Mouse (Mus musculus) MEL (cell line): ENCODE measurements around the gene Fuz. TPM values are rescaled to one million over a fixed set of nuclear protein-coding genes. Genes with fewer than 3 reads are reported as not detected.

Source experiments
- DNase-seq: peaks from one replicate; pipeline ENCODE4 v3.0.0; 2011; ENCODE audit warnings: low read depth, low spot score
- H3K27ac ChIP-seq: 2 replicates; pipeline ENCODE4 v1.5.1; 2012; ENCODE audit warnings: low read depth, mild to moderate bottlenecking, control low read depth, low read length, moderate library complexity; ENCODE audit not compliant: control insufficient read depth
- H3K27me3 ChIP-seq, 2 experiments: fragments of 150-350 bp in 1 of 2; sonication (generic) in 1 of 2; 2 replicates each; pipeline ENCODE4 v1.6.1; 2012; ENCODE audit warnings: low read length in 2 of 2, mild to moderate bottlenecking in 2 of 2, improper control_type of control experiment in 1 of 2, moderate library complexity in 1 of 2; ENCODE audit not compliant: insufficient read depth in 2 of 2, control insufficient read depth in 1 of 2
- H3K36me3 ChIP-seq, 2 experiments: 2 replicates each; pipeline ENCODE4 v1.6.1; 2012 to 2014; ENCODE audit warnings: low read length in 2 of 2, improper control_type of control experiment in 1 of 2, inconsistent platforms in 1 of 2, mild to moderate bottlenecking in 1 of 2; ENCODE audit not compliant: insufficient read depth in 2 of 2, control insufficient read depth in 1 of 2
- H3K4me1 ChIP-seq, 2 experiments: fragments of 150-350 bp in 1 of 2; sonication (generic) in 1 of 2; 2 replicates each; pipeline ENCODE4 v1.6.1; 2012; ENCODE audit warnings: low read length in 2 of 2, improper control_type of control experiment in 1 of 2, mild to moderate bottlenecking in 1 of 2; ENCODE audit not compliant: insufficient read depth in 2 of 2, control insufficient read depth in 1 of 2
- H3K4me3 ChIP-seq, 2 experiments: fragments of 150-350 bp in 1 of 2; sonication (generic) in 1 of 2; 2 replicates each; pipeline ENCODE4 v1.5.1; 2012; ENCODE audit warnings: low read depth in 2 of 2, low read length in 2 of 2, mild to moderate bottlenecking in 2 of 2, moderate library complexity in 2 of 2, control low read depth in 1 of 2, improper control_type of control experiment in 1 of 2; ENCODE audit not compliant: control insufficient read depth in 1 of 2, insufficient read depth in 1 of 2
- H3K79me2 ChIP-seq: 2 replicates; pipeline ENCODE4 v1.6.1; 2012; ENCODE audit warnings: mild to moderate bottlenecking, low read length, moderate library complexity; ENCODE audit not compliant: control insufficient read depth, poor library complexity, insufficient read depth
- H3K9ac ChIP-seq: 2 replicates; pipeline ENCODE4 v1.6.1; 2012; ENCODE audit warnings: low read depth, mild to moderate bottlenecking, control low read depth, low read length, moderate library complexity; ENCODE audit not compliant: control insufficient read depth, poor library complexity, severe bottlenecking
- H3K9me3 ChIP-seq: fragments of 150-350 bp; sonication (generic); replicated peaks from 2 replicates; pipeline ENCODE4 v1.6.1; 2012; ENCODE audit warnings: mild to moderate bottlenecking, low read length, improper control_type of control experiment, moderate library complexity; ENCODE audit not compliant: insufficient read depth
- BHLHE40 ChIP-seq: IDR thresholded peaks from 2 replicates; pipeline ENCODE4 v1.6.1; 2012; ENCODE audit warnings: low read depth, mild to moderate bottlenecking, inconsistent platforms, low read length, improper control_type of control experiment, borderline replicate concordance
- CHD1 ChIP-seq: IDR thresholded peaks from 2 replicates; pipeline ENCODE4 v1.6.1; 2012; ENCODE audit warnings: low read depth, mild to moderate bottlenecking, inconsistent platforms, low read length, improper control_type of control experiment
- CTCF ChIP-seq, 3 experiments: IDR thresholded peaks in 2 of 3; conservative IDR thresholded peaks in 1 of 3; 2 replicates each; pipeline ENCODE4 v1.5.1; 2011 to 2012; ENCODE audit warnings: low read length in 3 of 3, low read depth in 2 of 3, mild to moderate bottlenecking in 2 of 3, improper control_type of control experiment in 1 of 3, inconsistent platforms in 1 of 3, mixed read lengths in 1 of 3, moderate library complexity in 1 of 3; ENCODE audit not compliant: control insufficient read depth in 1 of 3, insufficient read depth in 1 of 3, poor library complexity in 1 of 3, severe bottlenecking in 1 of 3
- E2F4 ChIP-seq: IDR thresholded peaks from 2 replicates; pipeline ENCODE4 v1.6.1; 2011; ENCODE audit warnings: low read depth, low read length, improper control_type of control experiment, borderline replicate concordance
- EP300 ChIP-seq, 2 experiments: IDR thresholded peaks; 2 replicates each; pipeline ENCODE4 v1.6.1; 2011; ENCODE audit warnings: improper control_type of control experiment in 2 of 2, low read length in 2 of 2, low read depth in 1 of 2, mild to moderate bottlenecking in 1 of 2
- GABPA ChIP-seq: IDR thresholded peaks from 2 replicates; pipeline ENCODE4 v1.6.1; 2012; ENCODE audit warnings: low read depth, mild to moderate bottlenecking, inconsistent platforms, low read length, improper control_type of control experiment, moderate library complexity
- GATA1 ChIP-seq: IDR thresholded peaks from 2 replicates; pipeline ENCODE4 v1.6.1; 2011; ENCODE audit warnings: low read depth, low read length, improper control_type of control experiment
- JUND ChIP-seq: IDR thresholded peaks from 2 replicates; pipeline ENCODE4 v1.6.1; 2011; ENCODE audit warnings: low read depth, mild to moderate bottlenecking, improper control_type of control experiment, low read length
- MAFK ChIP-seq: IDR thresholded peaks from 2 replicates; pipeline ENCODE4 v1.6.1; 2011; ENCODE audit warnings: low read depth, mild to moderate bottlenecking, low read length, improper control_type of control experiment, borderline replicate concordance
- MEF2A ChIP-seq: IDR thresholded peaks from 2 replicates; pipeline ENCODE4 v1.6.1; 2014; ENCODE audit warnings: low read depth, mild to moderate bottlenecking, inconsistent platforms, low read length, improper control_type of control experiment; ENCODE audit not compliant: poor library complexity, insufficient replicate concordance, severe bottlenecking; ENCODE audit errors: extremely low read depth
- MYB ChIP-seq: IDR thresholded peaks from 2 replicates; pipeline ENCODE4 v1.6.1; 2011; ENCODE audit warnings: mild to moderate bottlenecking, low read depth, low read length, improper control_type of control experiment
- MYC ChIP-seq: IDR thresholded peaks from 2 replicates; pipeline ENCODE4 v1.6.1; 2011; ENCODE audit warnings: low read depth, mild to moderate bottlenecking, low read length, improper control_type of control experiment, moderate library complexity
- NELFE ChIP-seq: IDR thresholded peaks from 2 replicates; pipeline ENCODE4 v1.6.1; 2011; ENCODE audit warnings: low read depth, low read length, improper control_type of control experiment
- NRF1 ChIP-seq: IDR thresholded peaks from 2 replicates; pipeline ENCODE4 v1.6.1; 2014; ENCODE audit warnings: low read depth, mild to moderate bottlenecking, inconsistent platforms, low read length, improper control_type of control experiment, moderate library complexity; ENCODE audit not compliant: poor library complexity, insufficient read depth, severe bottlenecking
- POLR2A ChIP-seq, 2 experiments: IDR thresholded peaks; 2 replicates each; pipeline ENCODE4 v1.6.1; 2011 to 2012; ENCODE audit warnings: low read length in 2 of 2, mild to moderate bottlenecking in 2 of 2, control low read depth in 1 of 2, improper control_type of control experiment in 1 of 2, low read depth in 1 of 2, moderate library complexity in 1 of 2; ENCODE audit not compliant: control insufficient read depth in 1 of 2, insufficient read depth in 1 of 2, poor library complexity in 1 of 2
- POLR2AphosphoS2 ChIP-seq: IDR thresholded peaks from 2 replicates; pipeline ENCODE4 v1.6.1; 2011; ENCODE audit warnings: low read length, improper control_type of control experiment
- POLR2AphosphoS5 ChIP-seq: IDR thresholded peaks from 2 replicates; pipeline ENCODE4 v1.6.1; 2012; ENCODE audit warnings: low read depth, borderline replicate concordance, mild to moderate bottlenecking, inconsistent platforms, low read length, moderate library complexity, mixed read lengths
- SIN3A ChIP-seq: IDR thresholded peaks from 2 replicates; pipeline ENCODE4 v1.6.1; 2012; ENCODE audit warnings: low read length, improper control_type of control experiment, inconsistent platforms
- TAL1 ChIP-seq: IDR thresholded peaks from 2 replicates; pipeline ENCODE4 v1.6.1; 2012; ENCODE audit warnings: mild to moderate bottlenecking, inconsistent platforms, low read length, moderate library complexity, mixed read lengths
- TCF12 ChIP-seq: IDR thresholded peaks from 2 replicates; pipeline ENCODE4 v1.6.1; 2014; ENCODE audit warnings: low read depth, mild to moderate bottlenecking, inconsistent platforms, low read length, improper control_type of control experiment, moderate library complexity
- UBTF ChIP-seq: IDR thresholded peaks from 2 replicates; pipeline ENCODE4 v1.6.1; 2012; ENCODE audit warnings: low read depth, mild to moderate bottlenecking, inconsistent platforms, low read length, improper control_type of control experiment, moderate library complexity, borderline replicate concordance; ENCODE audit not compliant: insufficient read depth
- ZMIZ1 ChIP-seq: IDR thresholded peaks from 2 replicates; pipeline ENCODE4 v1.6.1; 2012; ENCODE audit warnings: low read depth, mild to moderate bottlenecking, inconsistent platforms, low read length, improper control_type of control experiment, moderate library complexity
- ZNF384 ChIP-seq: IDR thresholded peaks from 2 replicates; pipeline ENCODE4 v1.6.1; 2012; ENCODE audit warnings: low read depth, mild to moderate bottlenecking, inconsistent platforms, low read length, improper control_type of control experiment
- polyA plus RNA-seq, 2 experiments: library from polyadenylated mRNA; stranded (reverse) in 1 of 2; unstranded in 1 of 2; fragments of >175 nt in 1 of 2; fragments of >200 nt in 1 of 2; gene quantifications; 2 replicates each; pipeline versions ENCODE4 v1.2.1 to v1.2.4; 2012; ENCODE audit warnings: low replicate concordance in 2 of 2, low read depth in 1 of 2; ENCODE audit not compliant: insufficient read length in 2 of 2, insufficient read depth in 1 of 2, missing spikeins in 1 of 2
- total RNA-seq: library from RNA; depleted of rRNA; stranded (reverse); fragments of 300-350 nt; gene quantifications from 2 replicates; pipeline ENCODE4 v1.2.3, GENCODE M21; 2012

Gene Fuz
- total and polyA plus RNA-seq, 3 experiments, result 9.4 to 18.1 TPM; not detected in 1

DNA sequence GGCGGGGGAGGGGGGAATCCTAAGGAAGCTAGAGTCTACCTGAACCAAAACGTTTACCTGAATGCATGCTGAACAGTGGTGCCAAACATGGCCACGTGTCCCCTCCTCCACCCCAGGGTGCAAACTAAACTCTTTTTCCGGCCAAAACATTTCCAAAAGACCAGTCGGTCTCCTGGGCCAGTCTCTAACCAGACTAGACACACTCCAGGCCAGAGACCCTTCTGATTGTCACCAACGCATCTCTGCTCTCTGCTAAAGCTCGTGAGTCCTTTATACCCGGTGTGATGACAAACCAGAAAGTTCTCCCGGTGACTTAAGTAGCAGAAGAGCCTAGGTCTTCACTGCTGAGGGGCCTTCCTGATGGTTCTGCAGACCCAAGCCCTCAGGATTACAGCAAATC lies 28.1 kb upstream of the Fuz start:
- no peak overlapping the region for H3K9ac ChIP-seq
- no peak overlapping the region for H3K4me3 ChIP-seq
- H3K9me3 ChIP-seq, result no peaks in the 10 kb centered on the region
- DNase-seq, result no peak
- no peaks in the 10 kb centered on the region for H3K36me3 ChIP-seq
- H3K27ac ChIP-seq, result no peak overlapping the region
- H3K79me2 ChIP-seq, result peaks cover 9% of the 10 kb centered on the region
- peaks cover 3 to 4% of the 10 kb centered on the region in 2 experiments; a peak in 3 of 4 replicates for H3K4me1 ChIP-seq
- no peaks in the 10 kb centered on the region for H3K27me3 ChIP-seq
- TF ChIP-seq ZNF384, result no peak
- no peak for TF ChIP-seq BHLHE40

DNA sequence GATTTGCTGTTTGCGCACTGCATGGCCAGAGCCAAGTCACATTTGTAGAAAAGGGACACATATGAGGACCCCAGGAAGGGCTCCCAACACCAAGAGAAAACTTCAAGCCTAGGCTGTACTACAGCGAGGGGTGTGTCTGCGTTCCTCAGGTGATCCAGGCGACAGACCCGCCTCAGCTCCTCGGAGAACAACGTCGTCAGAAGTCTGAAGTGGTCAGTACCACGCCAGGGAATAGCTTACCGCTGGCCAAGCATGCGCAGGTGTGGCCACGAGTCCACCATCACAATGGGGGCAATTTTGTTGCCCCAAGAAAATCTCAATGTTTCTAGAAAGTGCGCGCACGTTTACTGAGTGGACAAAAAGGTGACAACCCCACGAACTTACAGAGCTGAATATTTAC lies 27.4 kb upstream of the Fuz start:
- no peak for DNase-seq
- H3K9ac ChIP-seq, result peak overlapping the region; percentile 82
- no peak for TF ChIP-seq UBTF
- no peak for TF ChIP-seq MAFK
- TF ChIP-seq BHLHE40, result no peak
- no peak for TF ChIP-seq E2F4
- TF ChIP-seq POLR2AphosphoS2, result no peak
- TF ChIP-seq MYC, result no peak
- no peak for TF ChIP-seq POLR2A (IDR thresholded peaks at IDR 0.05; ENCODE audit: control insufficient read depth in 1 of 2, insufficient read depth in 1 of 2, low read depth in 1 of 2, low read length in 2 of 2, poor library complexity in 1 of 2)
- TF ChIP-seq CHD1, result no peak
- TF ChIP-seq ZMIZ1, result no peak
- no peak for TF ChIP-seq GATA1
- H3K4me3 ChIP-seq, result peak overlapping the region; percentile 64 to 71; a peak in 3 of 4 replicates
- H3K27ac ChIP-seq, result no peak overlapping the region
- H3K36me3 ChIP-seq, result no peaks in the 10 kb centered on the region
- H3K27me3 ChIP-seq, result no peaks in the 10 kb centered on the region
- H3K9me3 ChIP-seq, result no peaks in the 10 kb centered on the region
- H3K79me2 ChIP-seq, result peaks cover 9% of the 10 kb centered on the region
- peaks cover 3 to 4% of the 10 kb centered on the region in 2 experiments; a peak in 3 of 4 replicates for H3K4me1 ChIP-seq

GRCm38 (mm10) chr7:44868919-44869696 lies 26.8 kb upstream of the Fuz start:
- H3K4me3 ChIP-seq, result peak overlapping the region; percentile 64 to 71; a peak in 3 of 4 replicates
- peak; percentile 65 for DNase-seq
- TF ChIP-seq POLR2AphosphoS5 (no peak), NRF1 (peak; percentile 52; the same call in 1 of the 2 replicates), MEF2A (no peak), JUND (no peak), POLR2AphosphoS2 (no peak), CTCF (IDR thresholded peaks at IDR 0.05 in 2 of 3, conservative IDR thresholded peaks at IDR 0.05 in 1 of 3; ENCODE audit: control insufficient read depth in 1 of 3, insufficient read depth in 1 of 3, low read depth in 2 of 3, low read length in 3 of 3, poor library complexity in 1 of 3, severe bottlenecking in 1 of 3) (0 out of 6 replicates have a peak, but pooled peaks of 1 of the 3 experiments have one; percentile 7), SIN3A (peak; percentile 14; the same call in 1 of the 2 replicates), EP300 (IDR thresholded peaks at IDR 0.05; ENCODE audit: low read depth in 1 of 2, low read length in 2 of 2) (no peak), TCF12 (no peak), MYB (no peak), NELFE (no peak), CHD1 (no peak), GABPA (no peak), TAL1 (no peak), POLR2A (IDR thresholded peaks at IDR 0.05; ENCODE audit: control insufficient read depth in 1 of 2, insufficient read depth in 1 of 2, low read depth in 1 of 2, low read length in 2 of 2, poor library complexity in 1 of 2) (peak in 1 of 2 experiments; percentile 41; a peak in 1 of 4 replicates)

More at GRCm38 (mm10) chr7:44868919-44869696, 26.8 kb upstream of the Fuz start:
- no peaks in the 10 kb centered on the region for H3K27me3 ChIP-seq
- peak overlapping the region; percentile 82 for H3K9ac ChIP-seq
- peak overlapping the region; percentile 67 for H3K27ac ChIP-seq
- peaks cover 9% of the 10 kb centered on the region for H3K79me2 ChIP-seq
- H3K4me1 ChIP-seq, result peaks cover 3 to 4% of the 10 kb centered on the region in 2 experiments; a peak in 3 of 4 replicates
- no peaks in the 10 kb centered on the region for H3K36me3 ChIP-seq
- no peaks in the 10 kb centered on the region for H3K9me3 ChIP-seq
